Mouse (Mus musculus): Measurements from ENCODE around the gene Eipr1. TPM values are rescaled to one million over a fixed set of nuclear protein-coding genes. Genes with fewer than 3 reads are reported as not detected.

Eipr1 gene
- polyA plus RNA-seq, 1 experiment: 25.7 TPM

GRCm38 (mm10) chr12:28735293-28735692, 16.3 kb upstream of the Eipr1 start:
- Histone ChIP-seq H3K36me3 (ENCODE audit: control insufficient read depth, insufficient read depth, low read length) (no peaks in the 10 kb centered on the region; the same call in 1 of the 2 replicates), H3K27me3 (ENCODE audit: control insufficient read depth, insufficient read depth, low read length) (no peaks in the 10 kb centered on the region), H3K4me1 (ENCODE audit: control insufficient read depth, insufficient read depth, low read length) (no peaks in the 10 kb centered on the region), H3K27ac (ENCODE audit: control insufficient read depth, insufficient read depth, low read depth, low read length) (no peak overlapping the region), H3K4me3 (ENCODE audit: control insufficient read depth, low read depth, low read length) (no peak overlapping the region)
- TF ChIP-seq CTCF (IDR thresholded peaks at IDR 0.05; ENCODE audit: control insufficient read depth, insufficient read depth, insufficient replicate concordance, low read depth, low read length) (no peak), POLR2A (IDR thresholded peaks at IDR 0.05; ENCODE audit: control insufficient read depth, low read depth, low read length) (no peak)

- Histone ChIP-seq H3K27ac (ENCODE audit: control insufficient read depth, insufficient read depth, low read depth, low read length) (no peak overlapping the region), H3K4me3 (ENCODE audit: control insufficient read depth, low read depth, low read length) (no peak overlapping the region), H3K36me3 (ENCODE audit: control insufficient read depth, insufficient read depth, low read length) (peaks cover 1% of the 10 kb centered on the region), H3K4me1 (ENCODE audit: control insufficient read depth, insufficient read depth, low read length) (no peaks in the 10 kb centered on the region; the same call in none of the 2 replicates), H3K27me3 (ENCODE audit: control insufficient read depth, insufficient read depth, low read length) (no peaks in the 10 kb centered on the region)
- TF ChIP-seq CTCF (IDR thresholded peaks at IDR 0.05; ENCODE audit: control insufficient read depth, insufficient read depth, insufficient replicate concordance, low read depth, low read length): no peak
- TF ChIP-seq POLR2A (IDR thresholded peaks at IDR 0.05; ENCODE audit: control insufficient read depth, low read depth, low read length): no peak
Observed at GRCm38 (mm10) chr12:28743328-28743727, 8.3 kb upstream of the Eipr1 start.

DNA sequence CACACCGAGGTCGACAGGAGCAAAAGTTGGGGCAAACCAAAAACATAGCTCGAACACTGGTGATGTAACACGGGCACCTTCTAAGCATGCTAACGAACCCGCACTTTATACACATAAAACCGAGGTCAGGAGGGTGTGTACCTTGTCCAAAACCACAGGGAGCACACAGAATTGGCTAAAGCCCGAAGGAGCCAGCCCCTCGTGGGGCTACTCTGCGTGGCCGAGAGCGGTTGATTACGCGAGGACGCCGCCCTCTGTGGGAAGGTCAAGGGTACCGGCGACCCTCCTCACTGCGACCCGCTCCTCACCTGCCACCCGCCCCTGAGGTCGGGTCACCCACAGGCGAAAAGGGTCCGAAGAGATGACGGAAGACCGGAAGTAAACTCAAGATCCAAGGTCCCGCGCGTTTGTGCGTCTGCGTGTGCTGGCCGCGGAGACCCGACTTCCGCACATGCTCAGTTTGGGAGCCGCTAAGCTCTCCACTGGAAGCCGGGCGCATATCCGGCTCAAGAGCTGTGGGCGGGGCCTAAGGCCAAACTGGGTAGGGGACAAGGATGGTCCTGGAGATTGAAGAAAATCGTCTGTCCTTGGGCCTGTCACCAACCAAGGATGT, 1.5 kb upstream of the Eipr1 start, which contains the start of gene Trappc12:
Trappc12 (minus strand) TSS at position 452 of the 613 bp plus-strand sequence.
- Histone ChIP-seq H3K27me3 (ENCODE audit: control insufficient read depth, insufficient read depth, low read length) (no peaks in the 10 kb centered on the region), H3K4me1 (ENCODE audit: control insufficient read depth, insufficient read depth, low read length) (peaks cover 6% of the 10 kb centered on the region), H3K36me3 (ENCODE audit: control insufficient read depth, insufficient read depth, low read length) (peaks cover 1% of the 10 kb centered on the region), H3K4me3 (ENCODE audit: control insufficient read depth, low read depth, low read length) (peak within 1 kb of the TSS; percentile 81), H3K27ac (ENCODE audit: control insufficient read depth, insufficient read depth, low read depth, low read length) (peak within 1 kb of the TSS; percentile 81)
- TF ChIP-seq POLR2A (IDR thresholded peaks at IDR 0.05; ENCODE audit: control insufficient read depth, low read depth, low read length): peak; percentile 80
- TF ChIP-seq CTCF (IDR thresholded peaks at IDR 0.05; ENCODE audit: control insufficient read depth, insufficient read depth, insufficient replicate concordance, low read depth, low read length): no peak

- Histone ChIP-seq H3K4me3 (ENCODE audit: control insufficient read depth, low read depth, low read length) (peak overlapping the region; percentile 81), H3K36me3 (ENCODE audit: control insufficient read depth, insufficient read depth, low read length) (no peaks in the 10 kb centered on the region; the same call in 1 of the 2 replicates), H3K27ac (ENCODE audit: control insufficient read depth, insufficient read depth, low read depth, low read length) (no peak overlapping the region; the same call in none of the 2 replicates), H3K27me3 (ENCODE audit: control insufficient read depth, insufficient read depth, low read length) (no peaks in the 10 kb centered on the region), H3K4me1 (ENCODE audit: control insufficient read depth, insufficient read depth, low read length) (peaks cover 6% of the 10 kb centered on the region)
- TF ChIP-seq POLR2A (IDR thresholded peaks at IDR 0.05; ENCODE audit: control insufficient read depth, low read depth, low read length) (no peak), CTCF (IDR thresholded peaks at IDR 0.05; ENCODE audit: control insufficient read depth, insufficient read depth, insufficient replicate concordance, low read depth, low read length) (no peak)
Observed at GRCm38 (mm10) chr12:28750876-28751275, 727 bp upstream of the Eipr1 start.

- no peak for TF ChIP-seq CTCF (IDR thresholded peaks at IDR 0.05; ENCODE audit: control insufficient read depth, insufficient read depth, insufficient replicate concordance, low read depth, low read length)
- TF ChIP-seq POLR2A (IDR thresholded peaks at IDR 0.05; ENCODE audit: control insufficient read depth, low read depth, low read length): no peak
- Histone ChIP-seq H3K27ac (ENCODE audit: control insufficient read depth, insufficient read depth, low read depth, low read length) (no peak overlapping the region), H3K27me3 (ENCODE audit: control insufficient read depth, insufficient read depth, low read length) (no peaks in the 10 kb centered on the region), H3K4me3 (ENCODE audit: control insufficient read depth, low read depth, low read length) (no peak overlapping the region), H3K36me3 (ENCODE audit: control insufficient read depth, insufficient read depth, low read length) (no peaks in the 10 kb centered on the region), H3K4me1 (ENCODE audit: control insufficient read depth, insufficient read depth, low read length) (no peaks in the 10 kb centered on the region; the same call in 1 of the 2 replicates)
Observed at GRCm38 (mm10) chr12:28756019-28756418, 4.4 kb downstream of the Eipr1 start.

DNA sequence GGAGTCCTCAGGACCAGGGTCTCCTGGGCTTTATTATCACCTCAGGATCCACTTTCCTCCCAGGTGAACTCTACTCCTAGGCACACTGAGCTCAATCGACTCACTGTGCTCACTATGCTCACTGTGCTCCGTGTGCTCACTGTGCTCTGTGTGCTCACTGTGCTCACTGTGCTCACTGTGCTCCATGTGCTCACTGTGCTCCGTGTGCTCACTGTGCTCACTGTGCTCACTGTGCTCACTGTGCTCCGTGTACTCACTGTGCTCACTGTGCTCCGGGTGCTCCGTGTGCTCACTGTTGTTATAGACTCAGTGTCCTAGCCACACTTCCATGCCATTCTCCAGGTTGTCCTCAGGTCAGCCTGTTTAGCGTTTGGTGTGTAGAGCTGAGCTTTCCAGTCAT, 18.4 kb downstream of the Eipr1 start:
- H3K36me3 ChIP-seq (ENCODE audit: control insufficient read depth, insufficient read depth, low read length): no peaks in the 10 kb centered on the region
- TF ChIP-seq CTCF (IDR thresholded peaks at IDR 0.05; ENCODE audit: control insufficient read depth, insufficient read depth, insufficient replicate concordance, low read depth, low read length) (no peak), POLR2A (IDR thresholded peaks at IDR 0.05; ENCODE audit: control insufficient read depth, low read depth, low read length) (no peak)
- H3K27ac ChIP-seq (ENCODE audit: control insufficient read depth, insufficient read depth, low read depth, low read length): no peak overlapping the region
- no peak overlapping the region for H3K4me3 ChIP-seq (ENCODE audit: control insufficient read depth, low read depth, low read length)
- no peaks in the 10 kb centered on the region for H3K4me1 ChIP-seq (ENCODE audit: control insufficient read depth, insufficient read depth, low read length)
- H3K27me3 ChIP-seq (ENCODE audit: control insufficient read depth, insufficient read depth, low read length): no peaks in the 10 kb centered on the region

GRCm38 (mm10) chr12:28773815-28774214, 22.2 kb downstream of the Eipr1 start:
- Histone ChIP-seq H3K36me3 (ENCODE audit: control insufficient read depth, insufficient read depth, low read length) (no peaks in the 10 kb centered on the region), H3K27me3 (ENCODE audit: control insufficient read depth, insufficient read depth, low read length) (no peaks in the 10 kb centered on the region), H3K4me3 (ENCODE audit: control insufficient read depth, low read depth, low read length) (no peak overlapping the region), H3K4me1 (ENCODE audit: control insufficient read depth, insufficient read depth, low read length) (no peaks in the 10 kb centered on the region), H3K27ac (ENCODE audit: control insufficient read depth, insufficient read depth, low read depth, low read length) (no peak overlapping the region)
- TF ChIP-seq POLR2A (IDR thresholded peaks at IDR 0.05; ENCODE audit: control insufficient read depth, low read depth, low read length) (no peak), CTCF (IDR thresholded peaks at IDR 0.05; ENCODE audit: control insufficient read depth, insufficient read depth, insufficient replicate concordance, low read depth, low read length) (no peak)

All from testis, adult 2 months (tissue).